In genomic region chr17:29737849-29738804, GRCm38 (mm10) we compare ENCODE assay signal across 9 mouse cellular contexts. TPM values are rescaled to one million over a fixed set of nuclear protein-coding genes. Genes with fewer than 3 reads are reported as not detected.
DNase-seq lines count a peak whose midpoint lies in the region; ATAC-seq and TF ChIP-seq lines count a peak whose summit lies in the region.
"Had no signal": no experiment of that assay in that cellular context is flagged by ENCODE, and none has a peak within 500 bp of the region (broad histone marks: within the 10 kb centered on the region; RNA-seq: fewer than 3 reads in every experiment).

No protein-coding gene starts in this region.

- POLR2A ChIA-PET in Patski (lab: Charles Lee): interaction anchor here (0.6 kb wide), 1 partner anchor 15 kb away, joined by 3 read pairs; no protein-coding TSS in a partner anchor

- ATAC-seq in Patski: peak; percentile 88
- ATAC-seq in stomach, embryonic 14.5 days (ENCODE audit: insufficient number of reproducible peaks, insufficient read depth, low FRiP score, low read depth): peak; percentile 54; the same call in 1 of the 2 replicates
- ATAC-seq in erythroid progenitor cell, adult 5-6 weeks (replicated peaks; ENCODE audit: low FRiP score, poor library complexity, severe bottlenecking): no peak

- peak; percentile 24 for DNase-seq in embryo, embryonic 10.5 days (ENCODE audit: low spot score)
- DNase-seq in embryo, embryonic 9.5 days (ENCODE audit: extremely low spot score): no peak
- DNase-seq in Patski (ENCODE audit: low read depth, low spot score): peak; percentile 85
- peak; percentile 84 for DNase-seq in heart, postnatal 4 days
- DNase-seq in kidney, postnatal 4 days: peak; percentile 89 to 94
- peak; percentile 57 for DNase-seq in lung, postnatal 14 days

- H3K27me3 ChIP-seq in Patski: no peaks in the 10 kb centered on the region
- H3K27me3 ChIP-seq in stomach, embryonic 14.5 days (ENCODE audit: control insufficient read depth, insufficient read depth, low read length): no peaks in the 10 kb centered on the region

- no peak overlapping the region for H3K27ac ChIP-seq in stomach, embryonic 14.5 days (ENCODE audit: low read length)

- CTCF ChIA-PET in Patski (lab: Charles Lee): interaction anchor here (0.8 to 1.8 kb wide), 16 partner anchors 10 to 149 kb away, joined by 3 to 8 read pairs (median 3); no protein-coding TSS in a partner anchor

- peak; percentile 81 for TF ChIP-seq CTCF in Patski (IDR thresholded peaks at IDR 0.05)

- peaks cover 9% of the 10 kb centered on the region; the same call in 1 of the 2 replicates for H3K4me1 ChIP-seq in stomach, embryonic 14.5 days (ENCODE audit: control insufficient read depth, insufficient read depth, low read length)

- H3K4me3 ChIP-seq in stomach, embryonic 14.5 days (ENCODE audit: low read depth, low read length): no peak overlapping the region
- H3K4me3 ChIP-seq: erythroblast, embryonic 14.5 days had no signal

- in situ Hi-C loops in Patski (cut with MboI; ENCODE audit: low pct_unique_long_range_greater_than_20kb): loop anchor here (10.0 kb wide), 1 partner anchor 147 kb away; no protein-coding TSS in a partner anchor

- H3K4me2 ChIP-seq in stomach, embryonic 14.5 days (replicated peaks; ENCODE audit: low read depth, low read length): peak overlapping the region; percentile 11

- H3K36me3 ChIP-seq in stomach, embryonic 14.5 days (ENCODE audit: control insufficient read depth, insufficient read depth, low read length): no peaks in the 10 kb centered on the region

- no peaks in the 10 kb centered on the region for H3K9me3 ChIP-seq in stomach, embryonic 14.5 days (ENCODE audit: control insufficient read depth, low read depth, low read length)

- H3K9ac ChIP-seq in stomach, embryonic 14.5 days (replicated peaks; ENCODE audit: low read depth, low read length): no peak overlapping the region

- WGBS in stomach, embryonic 14.5 days: 29% methylated on average over 22 of the region's 22 CpGs

RNA-seq across cellular contexts. Expression of gene Ccdc167, which starts 21.3 kb away (rescaled TPM):
- 9.6 TPM for polyA plus RNA-seq in Patski (2021)
- 10 to 100 TPM; 15.3 to 18.4 TPM for total RNA-seq in heart, postnatal 4 days (2021)
- polyA plus RNA-seq in stomach, embryonic 14.5 days (2014; fragmentation: Nextera tagmentation; extraction: Ambion mirVana): 15.2 and 15.7 TPM in 2 replicates
- 7.9 and 11.7 TPM in 2 replicates for total RNA-seq in erythroid progenitor cell, adult 5-6 weeks (2015; ENCODE audit: low replicate concordance)
- 7.9 and 9.8 TPM in 2 replicates for total RNA-seq in erythroid progenitor cell, adult 5-6 weeks (2017; ENCODE audit: low replicate concordance)
